Mouse (Mus musculus) G1E (cell line): ENCODE measurements at regions not wholly inside any gene's neighbourhood (a gene's known extent, or its start where the extent isn't known, plus 50 kb on each side); places are given as distances from the start of the nearest gene placed in this dataset.
"Not testable (repeated sequence)": the region's sequence is repeated elsewhere in the genome, so short reads cannot be mapped to it uniquely, and the experiment has no call there.

ENCODE experiments used
- ATAC-seq: 2 replicates; pipeline ENCODE4 v1.8.0; 2016; ENCODE audit warnings: mild to moderate bottlenecking; ENCODE audit not compliant: insufficient number of reproducible peaks, poor library complexity, low FRiP score, severe bottlenecking; ENCODE audit errors: extremely low read depth
- DNase-seq: peaks from one replicate; pipeline ENCODE4 v3.0.0; 2012; ENCODE audit warnings: low spot score
- H3K27me3 ChIP-seq: 2 replicates; pipeline ENCODE4 v1.6.1; 2012; ENCODE audit warnings: mild to moderate bottlenecking, low read length, inconsistent platforms; ENCODE audit not compliant: insufficient read depth
- H3K36me3 ChIP-seq: replicated peaks from 2 replicates; pipeline ENCODE3; 2012; ENCODE audit warnings: mild to moderate bottlenecking, inconsistent platforms
- H3K4me1 ChIP-seq: 2 replicates; pipeline ENCODE4 v1.6.1; 2012; ENCODE audit warnings: low read depth, low read length, inconsistent platforms, mixed read lengths; ENCODE audit not compliant: insufficient read depth
- H3K4me3 ChIP-seq: 2 replicates; pipeline ENCODE4 v1.5.1; 2012; ENCODE audit warnings: low read depth, mild to moderate bottlenecking, inconsistent platforms, low read length, moderate library complexity, mixed read lengths
- H3K9me3 ChIP-seq: replicated peaks from 2 replicates; pipeline ENCODE4 v1.6.1; 2012; ENCODE audit warnings: inconsistent platforms
- CTCF ChIP-seq: IDR thresholded peaks from 2 replicates; pipeline ENCODE4 v1.5.1; 2012; ENCODE audit warnings: low read depth, low read length, inconsistent platforms, mixed read lengths
- GATA1 ChIP-seq: IDR thresholded peaks from 2 replicates; pipeline ENCODE4 v1.6.1; 2012; ENCODE audit warnings: borderline replicate concordance, low read length, inconsistent platforms, mixed read lengths
- GATA2 ChIP-seq: IDR thresholded peaks from 2 replicates; pipeline ENCODE4 v1.6.1; 2012; ENCODE audit warnings: low read depth, low read length, inconsistent platforms, borderline replicate concordance
- POLR2AphosphoS5 ChIP-seq: IDR thresholded peaks from 2 replicates; pipeline ENCODE4 v1.6.1; 2012; ENCODE audit warnings: low read depth, low read length, inconsistent platforms; ENCODE audit not compliant: insufficient replicate concordance
- TAL1 ChIP-seq: conservative IDR thresholded peaks from 2 replicates; pipeline ENCODE4 v1.6.1; 2012; ENCODE audit warnings: low read depth, low read length, inconsistent platforms, mixed read lengths

- Histone ChIP-seq H3K27me3 (no peaks in the 10 kb centered on the region), H3K4me1 (no peaks in the 10 kb centered on the region), H3K4me3 (no peak overlapping the region), H3K9me3 (no peaks in the 10 kb centered on the region), H3K36me3 (no peaks in the 10 kb centered on the region)
- no peak for DNase-seq
- no peak for TF ChIP-seq TAL1
- no peak for TF ChIP-seq POLR2AphosphoS5
- no peak for TF ChIP-seq GATA1
- no peak for TF ChIP-seq GATA2
- no peak for TF ChIP-seq CTCF
- ATAC-seq, result no peak
These were observed 176.0 kb upstream of the Intu start for GRCm38 (mm10) chr3:40355103-40355502.

GRCm38 (mm10) chr3:40368421-40368820 is 162.7 kb upstream of the Intu start:
- Histone ChIP-seq H3K4me3 (no peak overlapping the region), H3K27me3 (no peaks in the 10 kb centered on the region), H3K4me1 (no peaks in the 10 kb centered on the region), H3K9me3 (no peaks in the 10 kb centered on the region), H3K36me3 (no peaks in the 10 kb centered on the region)
- no peak for DNase-seq
- TF ChIP-seq POLR2AphosphoS5, result no peak
- TF ChIP-seq GATA1, result no peak
- no peak for TF ChIP-seq TAL1
- no peak for TF ChIP-seq GATA2
- no peak for TF ChIP-seq CTCF
- no peak for ATAC-seq

GRCm38 (mm10) chr3:40371411-40371810 is 159.7 kb upstream of the Intu start:
- Histone ChIP-seq H3K4me1 (no peaks in the 10 kb centered on the region), H3K36me3 (no peaks in the 10 kb centered on the region), H3K27me3 (no peaks in the 10 kb centered on the region), H3K4me3 (no peak overlapping the region), H3K9me3 (no peaks in the 10 kb centered on the region)
- DNase-seq (no peak), ATAC-seq (no peak)
- TF ChIP-seq POLR2AphosphoS5 (no peak), GATA1 (no peak), CTCF (no peak), TAL1 (no peak), GATA2 (no peak)

- not testable (repeated sequence) for H3K36me3 ChIP-seq, H3K4me3 ChIP-seq, H3K9me3 ChIP-seq, ATAC-seq, H3K4me1 ChIP-seq, H3K27me3 ChIP-seq, DNase-seq
These were observed 154.9 kb upstream of the Intu start for GRCm38 (mm10) chr3:40376220-40376619.

GRCm38 (mm10) chr3:40377416-40377815 is 153.7 kb upstream of the Intu start:
- H3K36me3 ChIP-seq, result no peaks in the 10 kb centered on the region
- no peak overlapping the region for H3K4me3 ChIP-seq
- ATAC-seq, result no peak
- H3K4me1 ChIP-seq, result no peaks in the 10 kb centered on the region
- TF ChIP-seq GATA2 (no peak), CTCF (no peak), POLR2AphosphoS5 (no peak), TAL1 (no peak), GATA1 (no peak)
- DNase-seq, result no peak
- H3K9me3 ChIP-seq, result no peaks in the 10 kb centered on the region
- H3K27me3 ChIP-seq, result no peaks in the 10 kb centered on the region

GRCm38 (mm10) chr3:40379063-40379462 is 152.0 kb upstream of the Intu start:
- Histone ChIP-seq H3K4me3 (no peak overlapping the region), H3K36me3 (no peaks in the 10 kb centered on the region), H3K27me3 (no peaks in the 10 kb centered on the region), H3K9me3 (no peaks in the 10 kb centered on the region), H3K4me1 (no peaks in the 10 kb centered on the region)
- no peak for DNase-seq
- no peak for ATAC-seq
- TF ChIP-seq CTCF (no peak), TAL1 (no peak), GATA2 (no peak), POLR2AphosphoS5 (no peak), GATA1 (no peak)

GRCm38 (mm10) chr3:40391631-40392030 is 139.5 kb upstream of the Intu start:
- DNase-seq (peak; percentile 4), ATAC-seq (no peak)
- H3K4me3 ChIP-seq, result no peak overlapping the region
- H3K9me3 ChIP-seq, result no peaks in the 10 kb centered on the region
- H3K36me3 ChIP-seq, result no peaks in the 10 kb centered on the region
- peaks cover 4% of the 10 kb centered on the region for H3K27me3 ChIP-seq
- TF ChIP-seq CTCF, result peak; percentile 56
- no peak for TF ChIP-seq GATA2
- no peaks in the 10 kb centered on the region for H3K4me1 ChIP-seq
